Mouse (Mus musculus) olfactory bulb, adult 2 months (tissue): ENCODE measurements at regions not wholly inside any gene's neighbourhood (a gene's known extent, or its start where the extent isn't known, plus 50 kb on each side); places are given as distances from the start of the nearest gene placed in this dataset.

Experiments
- CTCF ChIP-seq: fragments of 200-500 bp; IDR thresholded peaks from 2 replicates; pipeline ENCODE4 v1.5.1; 2012; ENCODE audit warnings: low read depth, mild to moderate bottlenecking, low read length, moderate library complexity; ENCODE audit not compliant: insufficient read depth
- POLR2A ChIP-seq: fragments of 200-500 bp; IDR thresholded peaks from 2 replicates; pipeline ENCODE4 v1.6.1; 2012; ENCODE audit warnings: mild to moderate bottlenecking, low read depth, low read length, moderate library complexity; ENCODE audit not compliant: insufficient read depth

GRCm38 (mm10) chr13:57083751-57084150 lies 188.0 kb upstream of the Trpc7 start:
- TF ChIP-seq POLR2A (no peak), CTCF (no peak)
